Mouse (Mus musculus) duodenum, adult 2 months (tissue): ENCODE measurements around the gene Pck1. TPM values are rescaled to one million over a fixed set of nuclear protein-coding genes. Genes with fewer than 3 reads are reported as not detected.

Experiments
- polyA plus RNA-seq: library from polyadenylated mRNA; depleted of rRNA; stranded (reverse); fragments of >200 nt; gene quantifications from 2 replicates; pipeline ENCODE4 v1.2.3, GENCODE M21; 2012; ENCODE audit warnings: low replicate concordance; rRNA removed

Gene Pck1
- polyA plus RNA-seq, result 11.5 and 104 TPM in 2 replicates

DNA sequence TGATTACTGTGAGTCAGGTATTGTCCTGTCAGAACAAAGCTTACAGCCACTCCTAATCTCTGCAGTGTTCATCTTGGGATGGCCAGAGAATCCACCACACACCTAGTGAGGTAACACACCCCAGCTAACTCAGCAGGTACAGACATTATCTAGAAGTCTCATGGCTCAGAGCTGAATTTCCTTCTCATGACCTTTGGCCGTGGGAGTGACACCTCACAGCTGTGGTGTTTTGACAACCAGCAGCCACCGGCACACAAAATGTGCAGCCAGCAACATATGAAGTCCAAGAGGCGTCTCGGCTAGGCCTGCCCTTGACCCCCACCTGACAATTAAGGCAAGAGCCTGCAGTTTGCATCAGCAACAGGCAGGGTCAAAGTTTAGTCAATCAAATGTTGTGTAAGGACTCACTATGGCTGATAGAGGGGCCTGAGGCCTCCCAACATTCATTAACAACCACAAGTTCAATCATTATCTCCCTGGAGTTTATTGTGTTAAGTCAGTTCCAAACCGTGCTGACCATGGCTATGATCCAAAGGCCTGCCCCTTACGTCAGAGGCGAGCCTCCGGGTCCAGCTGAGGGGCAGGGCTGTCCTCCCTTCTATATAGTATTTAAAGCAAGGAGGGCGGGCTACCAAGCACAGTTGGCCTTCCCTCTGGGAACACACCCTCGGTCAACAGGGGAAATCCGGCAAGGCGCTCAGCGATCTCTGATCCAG lies at the start of gene Pck1:
Gene Pck1, plus strand, starts transcription at position 613 of the 716 bp plus-strand sequence.

DNA sequence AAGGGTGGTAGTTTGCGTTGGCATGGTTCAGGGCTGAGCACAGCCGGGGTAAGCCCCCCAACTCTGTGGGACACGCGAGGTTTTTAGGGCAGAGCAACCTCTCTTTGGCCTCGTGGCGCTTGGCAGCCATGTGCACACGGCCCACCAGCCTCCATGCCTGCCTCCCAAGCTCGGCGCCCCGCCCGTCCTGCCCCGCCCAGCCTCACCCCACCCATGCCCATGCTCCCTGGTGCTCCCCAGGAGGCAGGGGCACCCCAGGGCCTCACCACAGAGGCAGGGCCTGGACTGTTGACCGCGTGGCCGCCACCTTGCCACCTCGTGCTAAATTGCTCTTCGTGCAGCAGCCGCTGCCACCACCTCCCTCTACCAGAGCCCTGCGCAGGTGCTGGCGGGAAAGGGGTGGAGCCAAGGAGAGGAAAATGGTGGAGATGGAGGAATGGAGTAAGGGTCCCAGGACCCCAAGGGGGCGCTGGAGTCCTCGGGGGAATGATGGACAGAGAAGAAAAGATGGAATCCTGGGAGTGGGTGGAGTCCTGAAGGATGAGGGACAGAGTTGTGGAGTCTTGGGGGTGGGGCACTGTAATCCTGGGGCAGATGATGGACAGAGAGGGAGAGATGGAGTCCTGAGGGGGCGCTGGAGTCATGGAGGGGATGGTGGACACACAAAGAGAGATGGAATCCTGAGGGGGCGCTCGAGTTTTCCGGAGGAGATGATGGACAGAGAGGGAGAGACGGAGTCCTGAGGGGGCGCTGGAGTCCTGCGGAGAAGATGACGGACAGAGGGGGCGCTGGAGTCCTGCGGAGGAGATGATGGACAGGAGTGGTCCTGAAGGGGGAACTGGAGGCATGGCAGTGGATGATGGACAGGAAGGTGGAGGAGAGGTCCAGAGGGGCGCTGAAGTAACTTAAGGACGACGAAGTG lies 33.6 kb upstream of the Pck1 start, which contains the start of gene Ctcfl:
Gene Ctcfl, minus strand, starts transcription at position 503 of the 922 bp plus-strand sequence.

Other genes starting within 250 kb of the Pck1 start
- gene Bmp7, start 212.7 kb upstream of the Pck1 start, polyA plus RNA-seq, result 11.0 and 17.1 TPM in 2 replicates
- 0.15 and 0.19 TPM in 2 replicates for gene Spo11, start 175.3 kb upstream of the Pck1 start, polyA plus RNA-seq
- 38.2 and 39.6 TPM in 2 replicates for gene Rae1, start 152.9 kb upstream of the Pck1 start, polyA plus RNA-seq
- 117 and 146 TPM in 2 replicates for gene Rbm38, start 132.6 kb upstream of the Pck1 start, polyA plus RNA-seq
- 0.05 TPM in 1 of 2 replicates, not detected in the other for gene Ctcfl, start 33.5 kb upstream of the Pck1 start, polyA plus RNA-seq
- gene Zbp1, start 65.9 kb downstream of the Pck1 start, polyA plus RNA-seq, result 10.7 and 36.9 TPM in 2 replicates
- 73.3 and 77.1 TPM in 2 replicates for gene Pmepa1, start 123.5 kb downstream of the Pck1 start, polyA plus RNA-seq